Mouse (Mus musculus) layer of hippocampus, postnatal 36 days (tissue): Measurements from ENCODE around the gene Nfatc4. TPM values are rescaled to one million over a fixed set of nuclear protein-coding genes. Genes with fewer than 3 reads are reported as not detected.

Experiments
- DNase-seq, 2 experiments: peaks; one replicate each; pipeline ENCODE4 v3.0.0; 2022
- total RNA-seq, 2 experiments: library from RNA; stranded (reverse); gene quantifications; 2 replicates each; pipeline ENCODE4 v1.2.3; 2021

Gene Nfatc4
- total RNA-seq, 2 experiments from 2014 or later, result 1.2 to 1.9 TPM

DNA sequence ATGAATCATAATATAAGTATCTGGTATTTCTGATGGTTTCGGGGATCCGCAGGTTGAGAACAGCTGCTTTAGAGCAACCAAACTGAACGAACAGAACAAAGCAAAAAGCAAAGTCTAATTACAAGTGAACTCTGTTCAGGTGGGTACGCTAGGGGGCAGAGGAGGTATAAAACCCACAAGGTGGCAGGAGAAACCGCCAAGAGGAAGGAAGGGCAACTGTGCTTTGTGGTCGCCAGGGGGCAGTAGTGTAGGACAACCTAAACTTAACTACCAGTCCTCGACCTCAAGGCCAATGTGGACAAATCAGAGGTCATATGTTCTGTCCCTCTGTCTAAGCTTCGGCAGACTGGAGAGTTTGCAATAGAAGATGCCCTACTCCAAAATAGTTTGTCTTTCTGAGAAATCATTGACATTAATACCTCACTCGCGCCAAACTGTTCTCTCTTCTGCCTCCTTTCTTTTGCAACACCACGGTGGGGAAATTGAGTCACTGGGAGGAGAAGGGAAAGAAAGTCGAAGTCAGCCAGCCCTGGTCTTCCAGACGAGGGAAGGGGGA lies 431 bp upstream of the Nfatc4 start:
- peak; percentile 27 to 50 for DNase-seq

DNA sequence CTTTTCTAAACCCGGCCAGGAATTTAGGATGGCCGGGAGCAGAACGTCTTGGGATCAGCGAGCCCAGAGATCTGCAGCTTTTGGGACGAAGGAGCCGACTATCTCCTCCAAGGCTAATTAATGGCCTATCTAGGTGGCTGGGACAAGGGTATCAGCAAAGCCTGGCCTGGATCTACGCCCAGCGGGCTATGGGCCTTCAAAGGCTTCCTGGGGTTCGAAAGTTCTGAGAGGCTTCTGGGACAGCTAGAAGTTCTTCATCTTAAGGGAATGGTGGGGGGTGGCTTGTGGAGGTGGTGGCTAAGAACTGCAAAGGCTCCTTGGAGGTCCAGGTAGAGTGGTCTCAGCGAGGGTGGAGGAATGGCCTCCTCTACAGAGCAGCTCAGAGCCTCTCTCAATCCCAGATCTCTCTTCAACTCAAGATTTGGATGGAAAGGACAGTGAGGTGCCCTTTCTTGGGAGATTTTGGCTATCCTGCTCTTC lies 1.1 kb downstream of the Nfatc4 start:
- no peak for DNase-seq

DNA sequence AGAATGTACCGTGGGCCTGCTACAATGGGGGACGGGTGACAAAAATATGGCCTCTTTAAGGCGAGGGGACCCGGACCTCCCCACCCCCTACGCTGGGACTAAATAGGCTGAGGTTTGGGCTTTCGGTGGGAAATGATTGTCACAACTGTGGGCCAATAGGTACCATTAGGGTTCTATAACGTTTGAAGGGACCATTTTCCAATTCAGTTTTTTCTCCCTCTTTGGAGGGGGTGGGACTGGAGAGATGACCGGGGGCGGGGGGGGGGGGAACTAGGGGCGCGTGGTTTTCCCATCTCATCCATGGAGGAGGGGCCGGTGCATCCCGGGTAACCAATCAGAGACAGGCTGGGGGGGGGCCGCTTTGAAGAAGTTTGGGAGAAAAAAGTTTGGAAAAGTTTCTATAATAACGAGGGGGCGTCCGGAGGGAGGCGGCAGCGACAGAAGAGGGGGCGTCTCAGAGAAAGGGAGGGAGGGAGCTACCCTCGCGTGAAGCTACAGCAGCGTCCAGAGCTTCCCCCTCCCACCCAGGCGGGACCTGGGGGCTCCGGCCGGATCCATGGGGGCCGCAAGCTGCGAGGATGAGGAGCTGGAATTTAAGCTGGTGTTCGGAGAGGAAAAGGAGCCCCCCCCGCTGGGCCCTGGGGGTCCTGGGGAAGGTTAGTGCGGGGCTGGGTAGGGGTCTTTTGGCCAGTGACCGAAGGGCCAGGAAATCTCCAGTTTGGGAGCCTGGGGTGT lies 1.7 kb downstream of the Nfatc4 start:
- DNase-seq, result no peak

DNA sequence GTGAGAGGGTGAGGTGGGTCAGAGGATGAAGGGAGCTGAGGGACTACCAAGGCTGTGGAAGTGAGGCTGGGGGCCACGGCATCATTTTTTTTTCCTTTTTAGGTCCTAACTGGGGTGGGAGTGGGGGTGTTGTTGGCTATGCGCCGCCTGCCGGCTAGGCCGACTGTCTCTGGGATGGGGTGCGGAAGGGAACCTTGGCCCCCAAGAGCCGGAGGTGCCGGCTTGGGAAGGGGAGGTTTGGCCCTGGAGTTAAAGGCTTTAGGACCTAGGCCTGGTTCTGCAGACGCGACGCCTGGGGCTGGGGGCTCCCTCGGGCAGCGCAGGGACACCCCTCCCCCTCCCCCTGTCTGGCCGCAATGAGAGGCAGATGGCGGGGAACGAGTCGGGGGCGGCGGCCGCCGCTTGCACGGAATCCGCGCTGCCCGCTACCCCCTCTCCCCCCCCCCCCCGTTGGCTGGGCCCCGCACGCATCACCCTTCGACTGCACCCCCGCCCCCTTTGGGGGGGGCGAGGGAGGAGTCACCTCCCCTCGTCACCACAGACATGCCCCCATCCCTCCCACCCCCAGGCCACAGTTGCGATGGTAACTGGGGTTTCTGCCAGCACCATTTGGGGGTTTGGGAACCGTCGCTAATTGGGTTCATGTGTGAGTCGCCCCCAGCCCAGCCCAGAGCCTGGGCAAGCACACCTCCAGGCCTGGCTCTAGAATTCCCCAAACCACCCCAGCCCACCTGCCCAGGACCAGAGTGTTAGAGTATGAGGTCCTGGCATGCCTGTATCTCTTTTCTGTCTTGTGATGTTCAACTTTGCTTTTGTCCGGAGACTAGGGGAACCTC lies 2.5 kb downstream of the Nfatc4 start:
- no peak for DNase-seq

DNA sequence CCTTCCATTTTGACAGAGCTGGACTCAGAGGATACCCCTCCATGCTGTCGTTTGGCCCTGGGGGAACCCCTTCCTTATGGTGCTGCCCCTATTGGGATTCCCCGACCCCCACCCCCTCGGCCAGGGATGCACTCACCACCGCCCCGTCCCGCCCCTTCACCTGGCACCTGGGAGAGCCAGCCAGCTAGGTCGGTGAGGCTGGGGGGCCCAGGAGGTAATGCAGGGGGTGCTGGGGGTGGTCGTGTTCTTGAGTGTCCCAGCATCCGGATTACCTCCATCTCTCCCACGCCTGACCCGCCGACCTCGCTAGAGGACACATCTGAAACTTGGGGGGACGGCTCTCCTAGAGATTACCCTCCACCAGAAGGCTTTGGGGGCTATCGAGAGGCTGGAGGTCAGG lies 3.2 kb downstream of the Nfatc4 start:
- DNase-seq, result no peak

DNA sequence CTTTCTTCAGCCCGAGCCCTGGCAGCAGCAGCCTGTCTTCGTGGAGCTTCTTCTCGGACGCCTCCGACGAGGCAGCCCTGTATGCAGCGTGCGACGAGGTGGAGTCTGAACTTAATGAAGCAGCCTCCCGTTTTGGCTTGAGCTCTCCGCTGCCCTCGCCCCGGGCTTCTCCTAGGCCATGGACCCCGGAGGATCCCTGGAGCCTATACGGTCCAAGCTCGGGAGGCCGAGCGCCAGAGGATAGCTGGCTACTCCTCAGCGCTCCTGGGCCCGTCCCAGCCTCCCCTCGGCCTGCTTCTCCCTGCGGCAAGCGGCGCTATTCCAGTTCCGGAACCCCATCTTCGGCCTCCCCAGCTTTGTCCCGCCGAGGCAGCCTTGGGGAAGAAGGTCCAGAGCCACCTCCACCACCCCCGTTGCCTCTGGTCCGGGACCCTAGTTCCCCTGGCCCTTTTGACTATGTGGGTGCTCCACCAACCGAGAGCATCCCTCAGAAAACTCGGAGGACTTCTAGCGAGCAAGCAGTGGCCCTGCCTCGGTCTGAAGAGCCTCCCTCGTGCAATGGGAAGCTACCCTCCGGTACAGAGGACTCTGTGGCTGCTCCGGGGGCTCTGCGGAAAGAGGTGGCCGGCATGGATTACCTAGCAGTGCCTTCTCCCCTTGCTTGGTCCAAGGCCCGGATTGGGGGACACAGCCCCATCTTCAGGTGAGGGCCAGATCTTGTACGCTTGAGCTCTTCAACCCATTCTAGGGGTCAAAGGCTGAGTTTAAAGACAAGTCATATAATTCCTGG lies 3.8 kb downstream of the Nfatc4 start:
- no peak for DNase-seq

DNA sequence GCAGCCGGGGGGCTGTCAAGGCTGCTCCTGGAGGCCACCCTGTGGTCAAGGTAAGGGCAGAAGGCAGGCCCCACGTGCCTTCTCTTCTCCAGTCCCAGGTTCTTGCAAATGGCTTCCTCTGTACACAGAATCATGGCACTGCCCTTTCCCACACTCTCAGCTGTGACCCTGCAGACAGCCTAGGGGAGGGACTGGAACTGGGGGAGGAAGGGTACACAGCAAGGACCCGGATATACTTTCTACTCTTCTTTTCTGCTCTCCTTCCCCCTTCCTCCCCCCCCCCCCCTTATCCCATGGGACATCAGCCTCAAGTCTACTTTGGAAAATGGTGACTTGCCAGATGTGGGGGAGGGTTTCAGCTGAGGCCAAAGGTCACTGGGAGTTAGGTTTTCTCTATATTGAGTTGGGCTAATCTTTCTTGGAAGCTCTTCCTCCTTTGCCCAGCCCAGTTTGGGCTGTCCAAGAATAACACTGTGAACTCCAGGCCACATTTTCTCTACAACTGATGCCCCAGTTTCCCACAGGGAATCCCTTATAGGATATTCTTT lies 5.8 kb downstream of the Nfatc4 start:
- DNase-seq, result no peak

DNA sequence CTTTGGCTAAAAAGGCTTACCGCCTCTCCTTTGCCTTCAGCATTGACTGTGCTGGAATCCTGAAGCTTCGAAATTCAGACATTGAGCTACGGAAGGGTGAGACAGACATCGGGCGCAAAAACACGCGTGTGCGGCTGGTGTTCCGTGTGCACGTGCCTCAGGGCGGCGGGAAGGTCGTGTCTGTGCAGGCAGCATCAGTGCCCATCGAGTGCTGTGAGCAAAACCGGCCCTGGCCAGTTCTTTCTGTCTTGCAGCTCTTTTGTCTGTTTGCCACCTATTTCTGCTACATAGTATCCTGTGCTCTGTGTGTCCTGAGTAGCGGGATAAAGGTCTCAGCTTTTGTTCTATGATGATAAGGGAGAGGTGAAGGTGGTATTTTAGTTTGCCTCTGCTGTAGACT lies 6.9 kb downstream of the Nfatc4 start:
- no peak for DNase-seq

DNA sequence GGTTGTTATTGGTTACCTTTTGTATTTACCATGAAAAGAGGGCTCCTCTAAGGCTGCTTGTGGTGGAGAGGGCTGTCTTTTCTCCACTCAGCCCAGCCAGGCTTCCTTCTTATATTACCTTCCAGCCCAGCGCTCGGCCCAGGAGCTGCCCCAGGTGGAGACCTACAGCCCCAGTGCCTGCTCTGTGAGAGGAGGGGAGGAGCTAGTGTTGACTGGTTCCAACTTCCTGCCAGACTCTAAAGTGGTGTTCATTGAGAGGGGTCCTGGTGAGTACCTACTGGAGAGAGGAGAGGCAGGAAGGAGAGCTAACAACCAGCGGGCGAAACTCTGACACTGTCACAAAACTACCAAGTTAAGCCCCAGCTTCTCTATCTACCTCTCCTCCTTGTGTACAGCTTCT lies 7.4 kb downstream of the Nfatc4 start:
- no peak for DNase-seq

DNA sequence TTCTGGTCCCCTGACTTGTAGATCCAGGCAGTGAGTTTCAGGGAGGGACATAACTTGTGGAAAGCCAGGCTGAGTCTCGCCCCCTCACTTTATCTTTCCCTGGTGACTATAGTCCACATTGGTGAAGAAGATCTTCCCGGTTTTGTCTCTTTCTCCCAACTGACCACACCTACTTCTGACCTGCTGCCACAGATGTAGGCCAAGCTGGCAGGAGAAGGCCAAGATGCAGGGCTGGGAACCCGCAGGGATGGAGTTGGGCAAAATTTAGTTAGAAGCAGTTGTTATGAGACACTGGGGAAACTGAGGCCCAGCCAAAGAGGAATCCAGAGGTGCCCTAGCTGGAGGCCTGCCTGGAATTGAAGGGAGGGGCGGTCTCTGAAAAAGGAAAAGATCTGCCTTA lies 10.2 kb downstream of the Nfatc4 start:
- DNase-seq, result no peak

DNA sequence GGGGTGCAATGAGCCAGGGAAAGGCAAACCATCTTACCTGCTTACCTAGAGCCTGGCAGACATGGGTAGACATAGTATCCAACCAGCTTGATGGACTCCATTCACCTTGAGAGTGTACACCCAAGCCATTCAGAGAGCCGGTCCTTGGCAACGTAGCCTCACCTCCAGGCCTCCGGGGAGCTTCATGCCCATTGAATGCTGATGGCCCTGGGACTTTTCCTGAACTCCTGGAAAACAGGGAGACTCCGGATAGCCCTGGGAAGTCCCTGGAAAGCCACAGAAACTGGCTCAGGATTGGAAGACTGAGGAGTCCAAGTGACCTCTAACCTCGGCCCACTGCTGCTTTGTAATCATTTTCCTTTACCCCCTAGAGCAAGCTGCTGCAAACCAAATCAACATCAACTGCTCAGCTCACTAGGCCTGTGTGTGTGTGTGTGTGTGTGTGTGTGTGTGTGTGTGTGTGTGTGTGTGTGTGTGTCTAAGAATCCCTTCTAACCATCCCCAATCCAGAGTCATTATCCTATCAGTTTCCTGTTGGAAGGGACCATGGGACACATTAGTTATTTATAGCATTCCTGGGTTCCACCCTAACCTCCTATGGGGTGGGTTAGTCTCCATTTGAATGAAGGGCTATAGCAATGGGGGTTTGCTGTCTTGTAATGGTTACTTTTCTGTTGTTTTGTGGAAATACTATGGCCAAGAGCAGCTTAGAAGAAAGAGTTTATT lies 12.0 kb downstream of the Nfatc4 start:
- DNase-seq, result no peak

DNA sequence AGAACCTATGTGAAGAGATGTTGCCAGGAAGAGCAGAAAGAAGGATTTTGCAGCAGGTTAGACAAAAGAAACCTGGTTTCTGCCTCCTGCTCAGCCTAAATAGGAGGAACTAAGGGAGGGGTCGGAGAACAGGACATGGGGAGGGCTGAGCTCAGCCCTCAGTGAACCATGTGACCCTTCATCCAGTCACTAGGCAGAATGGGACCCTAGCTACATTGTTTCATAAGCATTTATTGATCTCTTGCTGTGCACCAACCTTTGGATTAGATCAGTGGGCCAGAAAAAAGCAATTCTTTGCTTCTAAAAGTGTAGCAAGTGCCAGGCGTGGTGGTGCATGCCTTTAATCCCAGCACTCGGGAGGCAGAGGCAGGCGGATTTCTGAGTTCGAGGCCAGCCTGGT lies 15.4 kb downstream of the Nfatc4 start:
- no peak for DNase-seq

DNA sequence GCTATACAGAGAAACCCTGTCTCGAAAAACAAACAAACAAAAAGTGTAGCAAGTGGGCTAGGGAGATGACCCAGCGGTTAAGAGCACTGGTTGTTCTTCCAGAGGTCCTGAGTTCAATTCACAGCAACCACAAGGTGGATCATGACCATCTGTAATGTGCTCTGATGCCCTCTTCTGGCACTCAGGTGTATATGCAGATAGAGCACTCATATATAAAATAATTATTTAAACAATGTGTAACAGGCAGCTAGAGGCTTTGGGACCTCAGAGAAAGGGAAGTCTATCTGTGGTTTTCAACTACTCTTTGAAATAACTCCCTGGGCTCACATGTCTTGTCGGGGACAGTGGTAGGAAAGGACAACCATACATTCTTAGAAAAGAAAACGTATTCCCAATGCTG lies 15.8 kb downstream of the Nfatc4 start:
- no peak for DNase-seq

DNA sequence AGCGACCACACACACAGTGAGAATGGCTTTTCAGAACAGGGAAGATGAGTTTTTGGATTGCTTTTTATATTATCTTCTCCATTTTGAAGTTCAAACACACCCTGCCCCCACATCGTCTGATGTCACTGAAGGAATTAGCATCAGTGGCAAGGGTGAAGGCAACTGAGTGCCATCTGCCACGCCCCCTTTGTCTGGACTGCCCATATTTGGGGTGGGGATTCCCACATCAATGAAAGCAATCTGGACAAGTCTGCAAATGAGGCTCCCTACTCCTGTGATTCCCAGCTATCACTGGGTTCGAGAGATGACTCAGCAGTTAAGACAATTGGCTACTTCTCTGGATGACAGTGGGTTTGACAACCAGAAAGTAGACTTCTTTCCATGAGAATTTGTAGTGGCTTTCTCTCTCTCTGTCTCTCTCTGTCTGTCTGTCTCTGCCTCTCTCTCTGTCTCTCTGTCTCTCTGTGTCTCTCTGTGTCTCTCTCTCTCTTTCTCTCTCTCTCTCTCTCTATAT lies 18.0 kb downstream of the Nfatc4 start:
- DNase-seq, result no peak

DNA sequence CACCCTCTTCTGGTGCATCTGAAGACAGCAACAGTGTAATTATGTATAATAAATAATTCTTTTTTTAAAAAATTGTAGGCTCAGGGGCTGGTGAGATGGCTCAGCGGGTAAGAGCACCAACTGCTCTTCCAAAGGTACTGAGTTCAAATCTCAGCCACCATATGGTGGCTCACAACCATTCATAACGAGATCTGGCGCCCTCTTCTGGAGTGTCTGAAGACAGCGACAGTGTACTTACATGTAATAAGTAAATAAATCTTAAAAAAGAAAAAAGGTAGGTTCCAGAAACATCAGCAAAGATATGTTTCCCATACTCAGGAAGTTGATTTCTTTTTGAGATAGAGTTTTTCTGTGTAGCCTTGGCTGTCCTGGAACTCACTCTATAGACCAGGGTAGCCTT lies 19.9 kb downstream of the Nfatc4 start:
- DNase-seq, result no peak

DNA sequence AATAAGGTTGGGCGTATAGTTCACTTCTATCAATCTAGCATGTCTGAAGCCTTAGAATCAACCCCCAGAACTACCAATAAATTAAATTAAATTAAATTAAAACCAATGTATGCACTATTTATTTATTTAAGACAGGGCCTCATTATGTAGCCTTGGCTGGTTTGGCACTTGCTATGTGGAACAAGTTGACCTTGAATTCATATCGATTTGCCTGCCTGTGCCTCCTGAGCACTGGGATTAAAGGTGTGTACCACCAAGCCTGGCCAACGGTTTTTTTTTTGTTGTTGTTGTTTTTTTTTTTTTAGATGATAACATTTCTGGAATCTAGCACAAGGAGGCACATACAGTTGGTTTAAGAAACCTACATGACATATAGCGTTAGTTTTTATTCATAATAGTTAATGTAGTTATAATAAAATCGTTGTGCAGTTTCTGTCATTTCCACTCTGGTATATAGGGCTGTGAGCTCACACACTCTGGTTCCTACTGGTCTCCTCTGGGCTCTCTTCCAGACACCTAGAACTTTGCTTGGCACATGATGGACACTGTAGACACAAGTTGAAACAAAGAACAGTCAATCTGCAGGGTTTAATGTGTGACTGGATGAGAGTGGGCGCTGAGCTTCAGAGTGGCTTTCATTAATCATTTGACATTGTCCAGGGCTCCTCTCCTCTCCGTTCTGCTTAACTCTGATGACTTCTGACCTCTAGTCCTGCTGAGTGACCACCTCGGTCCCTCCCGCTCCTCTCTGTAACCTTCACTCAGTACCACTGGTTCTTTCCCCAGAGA lies 22.8 kb downstream of the Nfatc4 start:
- no peak for DNase-seq

DNA sequence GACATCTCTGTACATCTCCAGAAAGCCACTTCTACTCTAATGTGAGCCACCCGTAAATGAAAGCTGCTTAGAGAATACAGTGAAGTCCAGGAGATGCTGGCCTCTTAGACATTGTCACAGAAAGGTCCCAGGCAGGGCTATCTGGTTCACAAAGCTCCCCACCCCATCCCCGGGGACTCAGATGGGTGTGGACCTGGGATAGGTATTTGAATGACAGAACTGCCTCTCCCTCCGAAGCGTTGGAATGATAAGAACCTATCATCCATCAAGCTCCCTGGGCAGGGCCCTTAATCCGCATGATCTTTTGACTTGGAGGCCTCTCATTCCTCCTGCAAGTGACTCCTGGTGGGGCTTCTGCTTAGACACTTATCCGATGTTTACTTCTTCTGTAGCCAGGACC lies 27.9 kb downstream of the Nfatc4 start:
- no peak for DNase-seq

DNA sequence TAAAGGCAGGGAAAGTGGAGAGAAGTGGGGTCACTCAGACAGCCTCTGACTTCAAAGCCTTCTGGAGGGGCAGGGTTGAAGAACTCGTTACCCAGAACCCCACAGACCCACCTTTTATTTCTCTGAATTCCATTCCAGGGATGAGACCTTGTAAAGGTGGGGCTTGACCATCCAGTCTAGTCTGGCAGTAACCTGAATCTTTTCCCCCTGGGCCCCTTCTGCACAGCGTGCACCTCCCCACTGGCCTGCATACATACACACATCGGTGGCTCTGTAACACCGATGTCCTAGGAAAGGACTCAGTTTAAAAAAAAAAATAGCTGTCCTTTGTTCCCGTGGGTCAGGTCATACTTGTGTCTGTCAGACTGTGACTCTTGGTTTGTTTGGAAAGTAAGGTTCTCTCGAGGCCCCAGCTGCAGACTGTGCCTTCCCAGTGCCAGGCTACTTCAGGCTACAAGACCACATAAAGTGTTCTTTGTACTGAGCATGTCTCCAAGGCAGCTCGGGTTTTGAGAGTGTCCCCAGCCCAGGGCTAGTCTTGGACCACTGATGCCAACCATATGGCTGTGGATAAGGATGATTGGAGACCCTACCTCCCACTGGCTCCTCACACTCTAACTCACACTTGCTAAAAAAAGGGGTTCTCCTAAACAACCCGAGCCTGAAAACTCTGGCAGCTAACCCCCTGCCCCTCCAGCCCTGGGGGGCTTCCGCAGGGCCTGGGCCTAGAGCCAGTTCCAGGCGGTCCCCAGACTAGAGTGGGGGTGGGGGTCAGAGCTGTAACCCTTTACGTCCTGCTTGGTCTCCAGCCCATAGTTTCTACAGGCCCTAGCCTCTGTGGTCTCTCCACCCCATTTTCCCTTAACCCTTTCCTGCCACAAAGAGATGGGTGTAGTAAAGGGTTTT lies 30.0 kb downstream of the Nfatc4 start:
- DNase-seq, result no peak

DNA sequence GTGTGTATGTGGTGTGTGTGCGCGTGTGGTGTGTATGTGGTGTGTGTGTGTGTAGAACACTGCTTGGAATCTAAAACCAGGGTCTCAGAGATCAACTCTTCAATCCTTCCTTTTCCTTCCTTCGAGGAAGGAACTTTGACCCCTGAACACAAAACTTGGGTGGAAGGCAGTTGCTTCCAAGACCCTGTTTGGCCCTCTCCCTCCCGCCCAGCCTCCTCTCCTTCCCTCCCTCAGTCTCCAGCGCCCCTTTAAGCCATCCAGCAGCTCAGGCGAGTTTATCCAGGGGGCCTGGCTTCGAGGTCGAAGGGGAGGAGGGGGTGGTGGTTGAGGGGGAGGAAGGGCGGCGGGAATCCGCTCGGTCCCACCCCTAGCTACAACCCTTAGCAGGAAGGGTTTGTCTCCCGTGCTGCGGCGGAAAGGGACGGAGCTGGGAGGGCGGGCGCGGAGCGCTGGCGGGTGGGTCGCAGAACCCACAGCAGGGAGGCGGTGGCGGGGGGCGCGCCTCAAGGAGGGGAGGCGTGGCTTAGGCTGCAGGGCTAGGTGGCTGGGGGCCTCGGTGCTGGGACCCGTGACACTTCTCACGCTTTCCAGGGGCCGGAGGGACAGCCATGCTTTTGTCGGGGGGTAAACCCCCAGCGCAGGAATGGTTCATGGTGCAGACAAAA lies 30.8 kb downstream of the Nfatc4 start, which contains the start of gene Nynrin:
Nynrin (plus strand) TSS at position 390 of the 665 bp plus-strand sequence.
- DNase-seq, result peak in 1 of 2 experiments; percentile 32
